Mouse (Mus musculus) C2C12 (cell line): Measurements from ENCODE around the gene Mlxipl.

ENCODE experiments used
- CTCF ChIP-seq: IDR thresholded peaks from one replicate; pipeline ENCODE4 v1.5.1; 2011; ENCODE audit not compliant: control insufficient read depth, insufficient read depth, insufficient read length
- MYOG ChIP-seq: IDR thresholded peaks from one replicate; pipeline ENCODE4 v1.6.1; 2011; ENCODE audit not compliant: control insufficient read depth, insufficient read length; ENCODE audit errors: extremely low read depth

DNA sequence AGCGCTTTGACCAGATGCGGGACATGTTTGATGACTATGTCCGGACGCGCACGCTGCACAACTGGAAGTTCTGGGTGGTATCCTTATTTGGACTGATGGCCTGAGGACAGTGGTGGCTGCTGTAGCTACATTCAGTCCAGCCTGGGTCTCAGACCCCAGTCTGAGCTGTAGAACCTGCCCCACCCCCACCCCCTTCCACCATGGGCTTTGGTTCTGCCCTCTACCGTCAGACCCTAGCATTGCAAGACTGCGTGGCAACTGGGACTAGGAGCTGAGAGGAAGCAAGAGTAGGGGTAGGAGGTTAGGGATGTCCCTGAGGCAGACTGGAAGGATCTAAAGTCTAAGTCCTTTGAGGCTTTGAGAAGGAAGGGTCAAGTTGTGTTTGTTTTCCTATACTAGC, 44.8 kb downstream of the Mlxipl start:
- TF ChIP-seq CTCF (no peak), MYOG (no peak)
